Mouse (Mus musculus) E14TG2a.4 (cell line): Measurements from ENCODE around the gene Ggact.

Experiments
- H3K27me3 ChIP-seq: 2 replicates; pipeline ENCODE4 v1.6.1; 2014; ENCODE audit warnings: low read length, control low read depth; ENCODE audit not compliant: insufficient read depth
- H3K36me3 ChIP-seq: 2 replicates; pipeline ENCODE4 v1.6.1; 2014; ENCODE audit warnings: low read length, control low read depth; ENCODE audit not compliant: insufficient read depth
- H3K4me1 ChIP-seq: replicated peaks from 2 replicates; pipeline ENCODE4 v1.6.1; 2014; ENCODE audit warnings: low read depth, low read length, control low read depth
- H3K4me3 ChIP-seq: replicated peaks from 2 replicates; pipeline ENCODE4 v1.5.1; 2014; ENCODE audit warnings: mild to moderate bottlenecking, low read length
- H3K9me3 ChIP-seq: 2 replicates; pipeline ENCODE4 v1.6.1; 2014; ENCODE audit warnings: low read length, control low read depth
- CTCF ChIP-seq: conservative IDR thresholded peaks from 2 replicates; pipeline ENCODE4 v1.5.1; 2014; ENCODE audit warnings: low read length
- NANOG ChIP-seq: IDR thresholded peaks from 2 replicates; pipeline ENCODE4 v1.6.1; 2014; ENCODE audit warnings: borderline replicate concordance, low read length, mixed read lengths
- POU5F1 ChIP-seq: IDR thresholded peaks from 2 replicates; pipeline ENCODE4 v1.6.1; 2014; ENCODE audit warnings: low read length, borderline replicate concordance

Ggact gene

GRCm38 (mm10) chr14:122888480-122888872 lies 25.1 kb downstream of the Ggact start:
- TF ChIP-seq NANOG: no peak
- TF ChIP-seq CTCF: no peak
- TF ChIP-seq POU5F1: no peak
- peaks cover 50% of the 10 kb centered on the region for H3K36me3 ChIP-seq

GRCm38 (mm10) chr14:122887702-122888479 lies 25.7 kb downstream of the Ggact start:
- peaks cover 45% of the 10 kb centered on the region for H3K36me3 ChIP-seq
- no peak overlapping the region for H3K4me3 ChIP-seq
- H3K27me3 ChIP-seq: no peaks in the 10 kb centered on the region
- TF ChIP-seq POU5F1: no peak
- no peaks in the 10 kb centered on the region for H3K9me3 ChIP-seq
- no peaks in the 10 kb centered on the region for H3K4me1 ChIP-seq

More at GRCm38 (mm10) chr14:122888480-122888872, 25.1 kb downstream of the Ggact start:
- Histone ChIP-seq H3K27me3 (no peaks in the 10 kb centered on the region), H3K9me3 (no peaks in the 10 kb centered on the region), H3K4me3 (no peak overlapping the region), H3K4me1 (no peaks in the 10 kb centered on the region)

GRCm38 (mm10) chr14:122887278-122887677 lies 26.3 kb downstream of the Ggact start:
- Histone ChIP-seq H3K9me3 (no peaks in the 10 kb centered on the region), H3K4me3 (no peak overlapping the region), H3K36me3 (peaks cover 43% of the 10 kb centered on the region), H3K4me1 (no peaks in the 10 kb centered on the region), H3K27me3 (no peaks in the 10 kb centered on the region)
- TF ChIP-seq CTCF (no peak), NANOG (no peak), POU5F1 (no peak)

DNA sequence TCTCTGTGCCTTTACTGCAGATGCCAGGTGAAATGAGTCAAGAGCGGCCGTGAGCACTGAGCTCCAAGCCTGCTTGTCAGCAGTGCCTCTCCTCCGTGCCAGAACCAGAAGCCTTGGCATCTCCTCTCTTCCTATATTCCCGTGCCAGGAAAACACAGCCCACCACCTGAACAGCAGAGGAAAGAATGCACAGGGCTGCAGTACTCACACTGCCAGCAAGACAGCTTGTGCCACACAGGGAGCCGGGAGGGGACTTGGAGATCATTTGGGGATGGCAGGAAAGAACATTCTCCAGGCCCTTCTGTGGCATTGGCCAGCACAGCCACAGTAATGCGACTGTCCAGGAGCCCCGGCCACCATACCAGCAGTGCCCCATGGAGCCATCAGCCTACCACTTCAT lies 27.7 kb downstream of the Ggact start:
- Histone ChIP-seq H3K27me3 (no peaks in the 10 kb centered on the region), H3K9me3 (no peaks in the 10 kb centered on the region), H3K4me3 (no peak overlapping the region), H3K4me1 (no peaks in the 10 kb centered on the region), H3K36me3 (peaks cover 29% of the 10 kb centered on the region)
- no peak for TF ChIP-seq NANOG
- TF ChIP-seq POU5F1: no peak
- TF ChIP-seq CTCF: no peak

DNA sequence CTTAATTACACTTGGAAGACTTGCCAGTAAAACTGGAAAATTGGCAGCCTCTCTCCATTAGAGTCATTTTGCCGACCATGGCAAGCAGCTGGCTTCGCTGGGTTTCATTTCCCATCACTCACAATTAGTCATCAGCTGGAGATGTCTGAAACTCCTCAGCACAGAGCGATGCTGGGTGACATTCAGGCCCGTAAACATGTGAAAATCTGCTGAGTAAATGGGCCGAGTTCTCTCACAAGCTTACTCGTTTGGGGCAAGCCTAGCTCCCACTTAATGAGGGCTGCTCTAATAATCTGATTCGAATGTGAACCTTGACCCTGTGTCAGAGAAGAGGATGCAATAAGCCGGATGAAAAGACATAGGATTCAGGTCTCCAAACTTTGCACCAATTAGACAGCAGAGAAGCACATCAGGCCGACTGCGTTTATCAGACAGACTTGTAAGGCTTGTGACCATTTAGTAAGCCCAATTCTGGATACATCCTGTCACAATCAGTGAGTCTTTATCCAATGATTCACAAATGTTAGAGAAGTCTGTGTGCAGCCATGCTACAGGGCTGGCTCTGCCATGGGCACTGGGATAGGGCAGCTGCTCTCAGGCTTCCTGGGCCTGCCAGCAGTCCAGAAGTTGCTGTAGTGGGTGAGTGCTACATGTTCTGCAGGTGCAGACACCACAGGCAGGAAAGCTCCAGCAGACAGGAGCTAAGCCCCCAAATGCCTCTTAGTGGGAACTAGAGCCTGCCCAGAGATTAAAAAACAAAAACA lies 29.6 kb downstream of the Ggact start:
- H3K27me3 ChIP-seq: no peaks in the 10 kb centered on the region
- H3K36me3 ChIP-seq: peaks cover 18% of the 10 kb centered on the region; the same call in 1 of the 2 replicates
- H3K9me3 ChIP-seq: no peaks in the 10 kb centered on the region
- H3K4me3 ChIP-seq: no peak overlapping the region
- TF ChIP-seq CTCF: no peak
- no peak for TF ChIP-seq POU5F1
- no peak for TF ChIP-seq NANOG
- no peaks in the 10 kb centered on the region for H3K4me1 ChIP-seq

DNA sequence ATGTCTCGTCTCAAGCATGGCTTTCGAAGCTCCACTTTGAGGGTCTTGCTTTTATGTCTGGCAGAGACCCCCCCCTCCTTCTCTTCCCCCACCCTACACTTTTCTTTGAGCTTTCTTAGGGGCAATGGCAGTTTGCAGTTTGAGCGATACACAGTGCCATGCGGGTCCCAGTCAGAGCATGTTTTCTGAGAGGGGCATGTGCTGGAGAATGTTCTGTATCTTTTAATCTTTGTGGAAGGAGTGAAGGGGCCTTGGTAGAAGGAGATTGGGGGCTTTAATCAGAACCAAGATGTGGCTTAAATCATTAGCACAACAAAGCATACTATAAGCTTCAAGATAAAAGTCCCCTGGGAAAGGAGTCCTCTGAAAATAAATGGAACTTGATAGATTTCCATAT lies 30.1 kb downstream of the Ggact start:
- H3K4me1 ChIP-seq: no peaks in the 10 kb centered on the region
- H3K27me3 ChIP-seq: no peaks in the 10 kb centered on the region
- TF ChIP-seq NANOG: no peak
- no peak for TF ChIP-seq POU5F1
- no peaks in the 10 kb centered on the region for H3K9me3 ChIP-seq
- H3K4me3 ChIP-seq: no peak overlapping the region
- peaks cover 12% of the 10 kb centered on the region; the same call in 1 of the 2 replicates for H3K36me3 ChIP-seq

DNA sequence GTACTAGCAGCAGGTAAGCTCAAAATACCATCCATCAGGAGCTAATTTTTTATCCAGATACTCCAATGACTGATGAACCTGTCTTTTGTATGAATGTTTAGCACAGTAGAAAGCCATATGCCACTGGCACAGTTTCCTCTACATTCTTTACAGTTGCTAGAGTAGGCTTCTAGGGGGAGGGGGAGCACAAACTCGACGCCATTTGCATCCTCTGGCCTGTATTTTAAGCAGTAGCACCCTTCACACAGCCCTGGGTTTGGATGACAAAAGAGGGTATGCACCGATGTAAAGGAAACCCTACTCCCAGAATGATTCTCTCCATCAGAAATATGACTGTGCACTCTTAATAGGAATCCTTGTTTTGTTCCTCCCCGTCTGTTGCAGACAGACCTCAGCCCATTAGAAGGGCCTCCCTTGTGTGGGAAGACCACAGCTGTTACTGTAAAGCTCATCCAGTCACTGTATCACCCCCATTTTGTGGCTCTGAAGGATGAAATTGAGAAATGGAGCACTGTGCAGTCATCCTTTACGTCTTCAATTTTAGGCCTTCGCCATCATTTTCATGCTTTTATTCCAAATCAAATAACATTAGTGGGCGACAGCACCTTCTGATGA lies 30.7 kb downstream of the Ggact start:
- Histone ChIP-seq H3K9me3 (no peaks in the 10 kb centered on the region), H3K4me3 (no peak overlapping the region), H3K4me1 (no peaks in the 10 kb centered on the region), H3K36me3 (peaks cover 9% of the 10 kb centered on the region; the same call in 1 of the 2 replicates), H3K27me3 (no peaks in the 10 kb centered on the region)
- no peak for TF ChIP-seq CTCF
- no peak for TF ChIP-seq NANOG
- TF ChIP-seq POU5F1: no peak

DNA sequence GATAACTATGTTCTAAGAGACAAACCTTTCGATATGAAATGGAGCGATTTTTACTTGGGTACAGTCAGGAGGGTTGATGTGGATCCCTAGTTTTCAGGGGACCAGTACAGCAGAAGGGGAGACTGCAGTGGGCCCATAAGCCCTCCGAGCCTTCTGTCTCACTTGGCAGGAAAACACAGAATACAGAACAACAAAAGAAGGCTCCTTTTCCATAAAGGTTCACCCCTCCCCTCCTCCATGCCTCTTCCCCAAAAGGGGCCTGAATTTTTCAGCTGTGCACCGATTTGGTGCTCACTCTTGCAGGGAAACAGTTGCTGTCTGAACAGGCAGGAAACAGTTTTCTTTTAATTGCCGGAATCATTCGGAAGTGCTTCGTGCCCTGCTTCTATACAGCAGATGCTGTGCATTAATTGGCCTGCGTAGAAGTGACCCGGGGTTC lies 31.3 kb downstream of the Ggact start:
- no peaks in the 10 kb centered on the region for H3K27me3 ChIP-seq
- no peak for TF ChIP-seq CTCF
- no peak for TF ChIP-seq POU5F1
- TF ChIP-seq NANOG: no peak
- no peaks in the 10 kb centered on the region for H3K9me3 ChIP-seq
- no peak overlapping the region for H3K4me3 ChIP-seq
- H3K4me1 ChIP-seq: no peaks in the 10 kb centered on the region
- peaks cover 9% of the 10 kb centered on the region; the same call in 1 of the 2 replicates for H3K36me3 ChIP-seq

GRCm38 (mm10) chr14:122881699-122882098 lies 31.9 kb downstream of the Ggact start:
- H3K9me3 ChIP-seq: no peaks in the 10 kb centered on the region
- no peaks in the 10 kb centered on the region for H3K4me1 ChIP-seq
- no peak overlapping the region for H3K4me3 ChIP-seq
- TF ChIP-seq POU5F1 (no peak), CTCF (no peak), NANOG (no peak)
- H3K27me3 ChIP-seq: no peaks in the 10 kb centered on the region
- H3K36me3 ChIP-seq: peaks cover 9% of the 10 kb centered on the region; the same call in 1 of the 2 replicates
